Mouse (Mus musculus) midbrain, embryonic 15.5 days (tissue): ENCODE data around the gene Cd302. TPM values are rescaled to one million over a fixed set of nuclear protein-coding genes. Genes with fewer than 3 reads are reported as not detected.

Source experiments
- ATAC-seq: fragments of 200-750 bp; cut with Nextera tagmentation; replicated peaks from 2 replicates; pipeline ENCODE4 v1.8.0; 2017; ENCODE audit warnings: moderate TSS enrichment
- H3K27ac ChIP-seq: fragments of 300-500 bp; sonication (generic); 2 replicates; pipeline ENCODE4 v1.5.1; 2015; ENCODE audit warnings: mild to moderate bottlenecking, inconsistent platforms
- H3K27me3 ChIP-seq: fragments of 300-500 bp; sonication (generic); replicated peaks from 2 replicates; pipeline ENCODE4 v1.6.1; 2015; ENCODE audit warnings: inconsistent platforms
- H3K36me3 ChIP-seq: fragments of 300-500 bp; sonication (generic); replicated peaks from 2 replicates; pipeline ENCODE4 v1.6.1; 2015; ENCODE audit warnings: inconsistent platforms
- H3K4me1 ChIP-seq: fragments of 300-500 bp; sonication (generic); 2 replicates; pipeline ENCODE4 v1.6.1; 2015; ENCODE audit warnings: inconsistent platforms
- H3K4me2 ChIP-seq: fragments of 300-500 bp; sonication (generic); 2 replicates; pipeline ENCODE4 v1.6.1; 2015; ENCODE audit warnings: inconsistent platforms, mild to moderate bottlenecking, moderate library complexity
- H3K4me3 ChIP-seq: fragments of 300-500 bp; sonication (generic); 2 replicates; pipeline ENCODE4 v1.5.1; 2015; ENCODE audit warnings: mild to moderate bottlenecking, inconsistent platforms
- H3K9ac ChIP-seq: fragments of 300-500 bp; sonication (generic); 2 replicates; pipeline ENCODE4 v1.6.1; 2015; ENCODE audit warnings: mild to moderate bottlenecking, inconsistent platforms
- H3K9me3 ChIP-seq: fragments of 300-500 bp; sonication (generic); 2 replicates; pipeline ENCODE4 v1.6.1; 2016; ENCODE audit warnings: inconsistent platforms
- WGBS: fragments of 180-500 bp; shearing (Covaris S2); methylation state at CpG from one replicate; pipeline ENCODE4 v1.1.7; 2015; ENCODE audit warnings: mixed read lengths; 5-methylcytosine and 5-hydroxymethylcytosine counted together
- polyA plus RNA-seq: library from polyadenylated mRNA; unstranded; fragments of >200 nt; fragmentation: Nextera tagmentation; extraction: Ambion mirVana; gene quantifications from 2 replicates; pipeline ENCODE4 v1.2.1, GENCODE M21; 2015

Gene Cd302
- polyA plus RNA-seq, 1 experiment from 2014 or later, result 12.0 TPM

DNA sequence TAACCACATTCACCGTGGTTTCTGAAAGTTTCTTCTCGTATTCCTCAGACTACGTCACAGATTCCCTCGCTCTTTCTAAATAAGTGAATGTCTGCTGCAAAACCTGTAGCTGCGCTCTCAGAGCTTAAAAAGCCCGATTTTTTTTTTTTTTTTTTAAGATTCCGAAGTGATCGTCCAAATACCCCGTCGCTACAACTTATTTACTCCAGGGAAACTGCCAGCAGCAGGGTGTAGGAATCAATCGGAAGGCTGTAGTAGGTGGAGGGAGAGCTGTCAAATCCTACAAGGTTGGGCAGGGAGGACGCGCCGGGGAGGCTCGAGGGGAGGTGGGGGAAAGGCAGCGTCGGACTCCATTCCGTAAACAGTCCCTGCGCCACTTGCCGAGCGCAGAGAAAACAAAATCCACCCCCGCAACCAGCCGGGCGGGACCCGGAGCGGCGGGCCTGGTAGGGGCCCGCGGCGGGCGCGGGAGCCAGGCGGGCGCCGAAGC lies 75.1 kb downstream of the Cd302 start:
- H3K36me3 ChIP-seq, result no peaks in the 10 kb centered on the region
- ATAC-seq, result peak; percentile 59
- H3K27ac ChIP-seq, result peak overlapping the region; percentile 92
- H3K9ac ChIP-seq, result peak overlapping the region; percentile 78
- peak overlapping the region; percentile 50 for H3K4me2 ChIP-seq
- no peaks in the 10 kb centered on the region for H3K9me3 ChIP-seq
- peak overlapping the region; percentile 84 for H3K4me3 ChIP-seq
- peaks cover 31% of the 10 kb centered on the region for H3K4me1 ChIP-seq
- 1% methylated on average over 35 of the region's 35 CpGs for WGBS
- H3K27me3 ChIP-seq, result no peaks in the 10 kb centered on the region

- Histone ChIP-seq H3K9me3 (no peaks in the 10 kb centered on the region), H3K9ac (no peak overlapping the region), H3K36me3 (no peaks in the 10 kb centered on the region), H3K27me3 (no peaks in the 10 kb centered on the region), H3K4me1 (peaks cover 10% of the 10 kb centered on the region), H3K27ac (no peak overlapping the region), H3K4me3 (no peak overlapping the region), H3K4me2 (no peak overlapping the region)
- 48% methylated on average over 6 of the region's 6 CpGs for WGBS
- no peak for ATAC-seq
These were observed 78.5 kb downstream of the Cd302 start for GRCm38 (mm10) chr2:60205795-60206194.

DNA sequence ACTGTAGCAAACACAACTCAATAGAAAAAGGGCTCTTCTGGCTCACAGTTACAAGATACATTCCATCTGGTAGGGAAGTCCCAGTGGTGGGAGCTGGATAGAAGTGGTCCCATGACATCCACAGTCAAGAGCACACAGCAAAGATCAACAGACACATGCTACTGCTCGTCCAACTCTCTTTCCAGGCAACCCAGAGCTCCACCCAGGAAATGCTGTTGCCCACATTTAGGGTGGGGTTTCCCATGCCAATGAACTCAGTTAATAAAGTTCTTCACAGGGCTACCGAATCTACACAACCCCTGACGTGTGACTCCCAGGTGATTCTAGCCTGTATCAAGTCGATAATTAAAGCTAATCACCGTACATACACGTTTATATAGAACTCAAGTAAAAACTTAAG lies 80.1 kb downstream of the Cd302 start:
- H3K27ac ChIP-seq, result no peak overlapping the region
- peaks cover 8% of the 10 kb centered on the region for H3K4me1 ChIP-seq
- H3K4me2 ChIP-seq, result no peak overlapping the region
- no peaks in the 10 kb centered on the region for H3K9me3 ChIP-seq
- H3K27me3 ChIP-seq, result no peaks in the 10 kb centered on the region
- H3K9ac ChIP-seq, result no peak overlapping the region
- ATAC-seq, result no peak
- H3K4me3 ChIP-seq, result no peak overlapping the region
- WGBS, result 91% methylated on average over 6 of the region's 6 CpGs
- H3K36me3 ChIP-seq, result no peaks in the 10 kb centered on the region

- Histone ChIP-seq H3K36me3 (no peaks in the 10 kb centered on the region), H3K9me3 (no peaks in the 10 kb centered on the region), H3K4me3 (no peak overlapping the region), H3K4me1 (peaks cover 8% of the 10 kb centered on the region), H3K27ac (no peak overlapping the region), H3K9ac (no peak overlapping the region), H3K27me3 (no peaks in the 10 kb centered on the region), H3K4me2 (no peak overlapping the region)
- 97% methylated on average over 4 of the region's 4 CpGs for WGBS
- ATAC-seq, result no peak
These were observed 80.6 kb downstream of the Cd302 start for GRCm38 (mm10) chr2:60203733-60204132.

DNA sequence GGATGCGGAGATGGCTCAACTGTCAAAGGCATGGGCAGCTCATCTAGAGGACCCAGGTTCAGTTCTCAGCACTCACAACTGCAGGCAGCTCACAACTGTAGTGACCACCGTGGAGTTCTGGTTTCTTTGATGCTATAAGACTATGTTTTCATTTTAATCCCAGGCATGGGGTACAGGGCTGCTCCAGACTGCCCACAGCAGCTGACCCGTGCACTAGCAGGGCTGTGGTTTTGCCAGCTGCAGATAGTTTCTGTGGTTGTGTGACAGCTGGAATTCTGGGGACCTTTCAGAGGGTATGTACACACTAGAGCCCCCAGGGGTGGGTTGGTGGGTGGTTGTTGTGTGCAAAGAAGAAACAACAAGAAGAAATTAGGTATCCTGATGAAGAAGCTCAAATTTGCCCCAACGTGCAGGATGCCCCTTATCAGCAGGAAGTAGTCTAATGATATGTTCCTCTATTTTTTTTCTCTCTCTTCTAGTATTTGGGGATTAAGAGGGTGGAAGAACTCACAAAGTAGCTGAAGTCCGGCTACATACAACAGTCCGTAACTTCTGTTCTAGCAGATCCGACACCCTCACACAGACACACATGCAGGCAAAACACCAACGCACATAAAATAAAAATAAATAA lies 81.3 kb downstream of the Cd302 start:
- Histone ChIP-seq H3K9me3 (no peaks in the 10 kb centered on the region), H3K36me3 (no peaks in the 10 kb centered on the region), H3K27ac (no peak overlapping the region), H3K9ac (no peak overlapping the region), H3K4me1 (peaks cover 5% of the 10 kb centered on the region), H3K4me2 (no peak overlapping the region), H3K27me3 (no peaks in the 10 kb centered on the region), H3K4me3 (no peak overlapping the region)
- 86% methylated on average over 8 of the region's 8 CpGs for WGBS
- no peak for ATAC-seq

Other genes starting within 250 kb of the Cd302 start
- 76.3 and 86.7 TPM in 2 replicates for gene Baz2b, start 74.6 kb downstream of the Cd302 start, polyA plus RNA-seq
- 89.7 and 95.1 TPM in 2 replicates for gene March7, start 74.6 kb downstream of the Cd302 start, polyA plus RNA-seq
- gene Ly75, start 98.8 kb upstream of the Cd302 start, polyA plus RNA-seq, result 0.97 and 1.1 TPM in 2 replicates